Mouse (Mus musculus) bone marrow, adult 2 months (tissue): Measurements from ENCODE around the gene Ica1. TPM values are rescaled to one million over a fixed set of nuclear protein-coding genes. Genes with fewer than 3 reads are reported as not detected.

Experiments
- H3K27ac ChIP-seq: fragments of 200-500 bp; 2 replicates; pipeline ENCODE4 v1.5.1; 2012; ENCODE audit warnings: low read depth, mild to moderate bottlenecking, control low read depth, inconsistent platforms, low read length; ENCODE audit not compliant: control insufficient read depth, poor library complexity, insufficient read depth
- H3K4me1 ChIP-seq: fragments of 200-500 bp; 2 replicates; pipeline ENCODE4 v1.6.1; 2011; ENCODE audit warnings: low read length; ENCODE audit not compliant: control insufficient read depth, insufficient read depth
- H3K4me3 ChIP-seq: fragments of 200-500 bp; replicated peaks from 2 replicates; pipeline ENCODE3; 2011; ENCODE audit warnings: mild to moderate bottlenecking, low read depth, low read length, control low read depth; ENCODE audit not compliant: control insufficient read depth
- CTCF ChIP-seq: fragments of 200-500 bp; IDR thresholded peaks from 2 replicates; pipeline ENCODE4 v1.5.1; 2011; ENCODE audit warnings: low read length, control low read depth; ENCODE audit not compliant: control insufficient read depth, insufficient read depth
- POLR2A ChIP-seq: fragments of 200-500 bp; IDR thresholded peaks from 2 replicates; pipeline ENCODE4 v1.6.1; 2011; ENCODE audit warnings: low read depth, mild to moderate bottlenecking, control low read depth, low read length, borderline replicate concordance; ENCODE audit not compliant: control insufficient read depth
- WGBS: fragments of 180-500 bp; shearing (Covaris S2); methylation state at CpG from one replicate; pipeline ENCODE4 v1.1.7; 2018; 5-methylcytosine and 5-hydroxymethylcytosine counted together
- polyA plus RNA-seq: library from polyadenylated mRNA; stranded (reverse); fragments of >200 nt; gene quantifications from 2 replicates; pipeline ENCODE4 v1.2.4, GENCODE M21; 2011; ENCODE audit warnings: low replicate concordance; ENCODE audit not compliant: missing spikeins, insufficient read depth, insufficient read length

Gene Ica1
- polyA plus RNA-seq, 1 experiment, result 14.6 TPM

GRCm38 (mm10) chr6:8755760-8756276, 22.5 kb downstream of the Ica1 start:
- Histone ChIP-seq H3K27ac (no peak overlapping the region), H3K4me1 (peaks cover 3% of the 10 kb centered on the region; the same call in 1 of the 2 replicates), H3K4me3 (no peak overlapping the region)
- WGBS, result 73% methylated on average over 8 of the region's 8 CpGs
- TF ChIP-seq CTCF (no peak), POLR2A (no peak)

GRCm38 (mm10) chr6:8754486-8754885, 23.8 kb downstream of the Ica1 start:
- TF ChIP-seq CTCF (no peak), POLR2A (no peak)
- 77% methylated on average over 5 of the region's 5 CpGs for WGBS
- H3K4me1 ChIP-seq, result peaks cover 3% of the 10 kb centered on the region; the same call in 1 of the 2 replicates
- no peak overlapping the region for H3K27ac ChIP-seq
- no peak overlapping the region for H3K4me3 ChIP-seq

GRCm38 (mm10) chr6:8753723-8754036, 24.6 kb downstream of the Ica1 start:
- 91% methylated on average over 2 of the region's 2 CpGs for whole genome bisulfite sequencing
- TF ChIP-seq CTCF, result no peak
- TF ChIP-seq POLR2A, result no peak
- H3K27ac ChIP-seq, result no peak overlapping the region
- peaks cover 3% of the 10 kb centered on the region; the same call in 1 of the 2 replicates for H3K4me1 ChIP-seq
- no peak overlapping the region for H3K4me3 ChIP-seq

- 79% methylated on average over 6 of the region's 6 CpGs for WGBS
- TF ChIP-seq POLR2A (no peak), CTCF (no peak)
- Histone ChIP-seq H3K4me3 (no peak overlapping the region), H3K4me1 (peaks cover 3% of the 10 kb centered on the region; the same call in 1 of the 2 replicates), H3K27ac (peak overlapping the region; percentile 34; the same call in 1 of the 2 replicates)
Measured at GRCm38 (mm10) chr6:8752984-8753722, 25.1 kb downstream of the Ica1 start.

- Histone ChIP-seq H3K27ac (no peak overlapping the region), H3K4me3 (no peak overlapping the region), H3K4me1 (no peaks in the 10 kb centered on the region; the same call in 1 of the 2 replicates)
- 70% methylated on average over 7 of the region's 7 CpGs for WGBS
- no peak for TF ChIP-seq POLR2A
- no peak for TF ChIP-seq CTCF
Measured at GRCm38 (mm10) chr6:8744886-8745285, 33.4 kb downstream of the Ica1 start.

GRCm38 (mm10) chr6:8744273-8744785, 34.0 kb downstream of the Ica1 start:
- no peak overlapping the region for H3K4me3 ChIP-seq
- TF ChIP-seq POLR2A (no peak), CTCF (no peak)
- WGBS, result 29% methylated on average over 4 of the region's 4 CpGs
- H3K27ac ChIP-seq, result no peak overlapping the region
- H3K4me1 ChIP-seq, result no peaks in the 10 kb centered on the region; the same call in 1 of the 2 replicates

- WGBS, result 85% methylated on average over 3 of the region's 3 CpGs
- H3K27ac ChIP-seq, result no peak overlapping the region
- no peaks in the 10 kb centered on the region for H3K4me1 ChIP-seq
- H3K4me3 ChIP-seq, result no peak overlapping the region
- no peak for TF ChIP-seq POLR2A
- TF ChIP-seq CTCF, result no peak
Measured at GRCm38 (mm10) chr6:8742449-8742848, 35.8 kb downstream of the Ica1 start.

GRCm38 (mm10) chr6:8741659-8742058, 36.6 kb downstream of the Ica1 start:
- no peak overlapping the region for H3K27ac ChIP-seq
- TF ChIP-seq CTCF, result no peak
- no peak for TF ChIP-seq POLR2A
- WGBS, result 65% methylated on average over 1 of the region's 1 CpGs
- H3K4me1 ChIP-seq, result no peaks in the 10 kb centered on the region
- no peak overlapping the region for H3K4me3 ChIP-seq
